Comparison of ENCODE assay signal across 15 mouse cellular contexts in the genomic region with DNA sequence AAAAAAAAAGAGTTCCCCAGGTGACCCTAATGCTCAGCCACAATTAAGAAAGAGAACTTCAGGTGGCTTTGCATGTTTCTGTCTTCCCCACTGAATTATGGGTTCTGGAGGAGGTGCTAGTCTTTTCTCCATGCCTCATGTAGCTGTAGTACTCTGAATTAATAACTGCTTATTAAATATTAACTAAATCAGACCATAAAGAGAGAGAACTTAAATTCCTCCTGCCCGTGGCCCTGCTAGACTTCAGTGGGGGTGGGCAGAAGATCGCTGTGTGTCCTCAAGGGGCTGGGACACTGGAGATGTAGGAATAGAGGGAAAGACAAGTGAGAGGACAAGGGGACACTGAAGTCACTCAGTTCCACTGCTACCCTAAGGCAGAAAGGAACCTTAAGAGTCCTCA.
"Had no signal": no experiment of that assay in that cellular context is flagged by ENCODE, and none has a peak within 500 bp of the region (broad histone marks: within the 10 kb centered on the region; RNA-seq: fewer than 3 reads in every experiment).

No protein-coding gene starts in this region.

- H3K36me3 ChIP-seq: stomach, embryonic 15.5 days had no signal

- H3K4me2 ChIP-seq: hindbrain, embryonic 14.5 days; limb, embryonic 12.5 days; liver, embryonic 13.5 days; lung, embryonic 15.5 days; midbrain, embryonic 12.5 days; stomach, embryonic 15.5 days had no signal

- H3K27me3 ChIP-seq: limb, embryonic 12.5 days; liver, embryonic 13.5 days; lung, embryonic 15.5 days; megakaryocyte, embryonic 14.5 days; midbrain, embryonic 12.5 days; stomach, embryonic 15.5 days had no signal

- H3K9ac ChIP-seq: hindbrain, embryonic 14.5 days; limb, embryonic 12.5 days; liver, embryonic 13.5 days; liver, postnatal 0 days; lung, embryonic 15.5 days; midbrain, embryonic 12.5 days; stomach, embryonic 15.5 days had no signal

- H3K4me3 ChIP-seq: left cerebral cortex, adult 2 months; limb, embryonic 12.5 days; liver, embryonic 13.5 days; lung, embryonic 15.5 days; megakaryocyte, embryonic 14.5 days; midbrain, embryonic 12.5 days; stomach, embryonic 15.5 days had no signal

- H3K27ac ChIP-seq: hindbrain, embryonic 14.5 days; left cerebral cortex, adult 2 months; limb, embryonic 12.5 days; lung, embryonic 15.5 days; macrophage; midbrain, embryonic 12.5 days; stomach, embryonic 15.5 days had no signal

- DNase-seq: liver; liver, embryonic 13.5 days; liver, postnatal 0 days; lung, postnatal 14 days; right cerebral cortex, postnatal 14 days; thymus, postnatal 36 days had no signal

- H3K4me1 ChIP-seq: limb, embryonic 12.5 days; lung, embryonic 15.5 days; midbrain, embryonic 12.5 days; stomach, embryonic 15.5 days had no signal

- H3K9me3 ChIP-seq: limb, embryonic 12.5 days; liver, embryonic 13.5 days; lung, embryonic 15.5 days; megakaryocyte, embryonic 14.5 days; midbrain, embryonic 12.5 days; stomach, embryonic 15.5 days had no signal

- ATAC-seq: midbrain, embryonic 16.5 days had no signal
